Mouse (Mus musculus) olfactory bulb, adult 2 months (tissue): ENCODE measurements around the gene Cphx1. TPM values are rescaled to one million over a fixed set of nuclear protein-coding genes. Genes with fewer than 3 reads are reported as not detected.
"Not testable (repeated sequence)": the region's sequence is repeated elsewhere in the genome, so short reads cannot be mapped to it uniquely, and the experiment has no call there.

Experiments used
- H3K27ac ChIP-seq: fragments of 200-500 bp; 2 replicates; pipeline ENCODE4 v1.5.1; 2012; ENCODE audit warnings: low read depth, low read length; ENCODE audit not compliant: insufficient read depth
- H3K4me1 ChIP-seq: fragments of 200-500 bp; 2 replicates; pipeline ENCODE4 v1.6.1; 2012; ENCODE audit warnings: low read length; ENCODE audit not compliant: control insufficient read depth, insufficient read depth
- H3K4me3 ChIP-seq: fragments of 200-500 bp; 2 replicates; pipeline ENCODE4 v1.5.1; 2012; ENCODE audit warnings: mild to moderate bottlenecking, low read depth, low read length, moderate library complexity; ENCODE audit not compliant: insufficient read depth
- WGBS: fragments of 180-500 bp; shearing (Covaris S2); methylation state at CpG from one replicate; pipeline ENCODE4 v1.1.7; 2018; 5-methylcytosine and 5-hydroxymethylcytosine counted together
- polyA plus RNA-seq: library from polyadenylated mRNA; stranded (reverse); fragments of >200 nt; gene quantifications from 2 replicates; pipeline ENCODE4 v1.2.4, GENCODE M21; 2012; ENCODE audit warnings: low replicate concordance; ENCODE audit not compliant: missing spikeins, insufficient read depth, insufficient read length

The Cphx1 gene
- not detected in 2 replicates for polyA plus RNA-seq

GRCm38 (mm10) chr14:25938004-25938403, at the start of gene Cphx1:
TSS of gene Cphx1 (plus strand) at chr14:25938304.
- not testable (repeated sequence) for H3K27ac ChIP-seq, H3K4me3 ChIP-seq, H3K4me1 ChIP-seq
- no CpG with 5 or more reads among the region's 8 CpGs for WGBS

GRCm38 (mm10) chr14:25894566-25894965, 43.5 kb upstream of the Cphx1 start:
- H3K4me3 ChIP-seq, H3K4me1 ChIP-seq, H3K27ac ChIP-seq: not testable (repeated sequence)
- WGBS: no CpG with 5 or more reads among the region's 3 CpGs

DNA sequence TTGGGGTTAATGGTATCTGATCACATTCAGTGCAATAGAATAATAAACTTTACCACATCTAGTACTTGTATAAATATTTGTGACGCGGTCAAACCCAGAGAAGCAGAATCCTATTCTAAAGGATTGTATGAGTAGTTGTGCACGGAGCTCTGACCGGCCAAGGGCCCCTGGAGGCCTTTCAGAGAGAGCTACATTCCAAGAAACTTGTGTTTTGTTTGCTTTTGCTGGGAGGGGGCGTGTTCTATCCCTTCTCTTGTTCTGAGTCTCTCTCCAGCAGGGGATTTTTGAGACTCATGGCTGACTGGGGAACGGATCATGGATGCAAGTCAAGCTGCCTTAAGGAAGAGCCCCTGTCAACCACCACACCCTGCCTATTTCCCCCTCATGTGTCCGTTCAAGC, 42.4 kb upstream of the Cphx1 start:
- WGBS: no CpG with 5 or more reads among the region's 7 CpGs
- H3K4me1 ChIP-seq, H3K4me3 ChIP-seq, H3K27ac ChIP-seq: not testable (repeated sequence)

- not testable (repeated sequence) for H3K4me1 ChIP-seq, H3K27ac ChIP-seq, H3K4me3 ChIP-seq
- no CpG with 5 or more reads among the region's 10 CpGs for WGBS
These were observed 35.1 kb upstream of the Cphx1 start, which contains the start of gene Plac9a for GRCm38 (mm10) chr14:25903000-25903399. TSS of gene Plac9a (minus strand) at chr14:25903100.

- 18% methylated on average over 1 of the region's 5 CpGs for WGBS
These were observed 32.9 kb upstream of the Cphx1 start for GRCm38 (mm10) chr14:25905243-25905642.

DNA sequence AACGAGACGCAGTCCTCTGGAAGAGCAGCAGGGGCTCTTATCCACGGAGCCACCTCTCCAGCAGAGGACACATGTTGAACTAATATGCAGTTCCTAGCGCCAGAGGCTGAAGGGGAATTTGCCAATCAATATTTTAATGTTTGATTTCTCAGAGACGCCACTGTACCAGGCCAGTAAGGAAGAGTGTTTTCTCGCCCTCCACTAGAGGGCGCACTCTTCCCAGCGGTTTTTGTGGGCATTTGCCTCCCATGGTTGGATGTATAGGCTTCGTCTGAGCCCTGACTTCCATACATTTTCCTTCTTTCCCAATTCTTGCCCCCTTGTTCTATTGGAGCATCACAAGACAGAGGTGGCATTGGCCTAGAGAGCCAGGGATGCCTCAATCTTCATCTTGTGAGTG, 30.8 kb upstream of the Cphx1 start:
- not testable (repeated sequence) for H3K27ac ChIP-seq, H3K4me1 ChIP-seq, H3K4me3 ChIP-seq
- WGBS: no CpG with 5 or more reads among the region's 9 CpGs

More at GRCm38 (mm10) chr14:25905243-25905642, 32.9 kb upstream of the Cphx1 start:
- H3K4me3 ChIP-seq, H3K4me1 ChIP-seq, H3K27ac ChIP-seq: not testable (repeated sequence)

- not testable (repeated sequence) for H3K4me3 ChIP-seq, H3K4me1 ChIP-seq, H3K27ac ChIP-seq
- WGBS: no CpG with 5 or more reads among the region's 8 CpGs
These were observed 29.1 kb upstream of the Cphx1 start for GRCm38 (mm10) chr14:25908976-25909375.

DNA sequence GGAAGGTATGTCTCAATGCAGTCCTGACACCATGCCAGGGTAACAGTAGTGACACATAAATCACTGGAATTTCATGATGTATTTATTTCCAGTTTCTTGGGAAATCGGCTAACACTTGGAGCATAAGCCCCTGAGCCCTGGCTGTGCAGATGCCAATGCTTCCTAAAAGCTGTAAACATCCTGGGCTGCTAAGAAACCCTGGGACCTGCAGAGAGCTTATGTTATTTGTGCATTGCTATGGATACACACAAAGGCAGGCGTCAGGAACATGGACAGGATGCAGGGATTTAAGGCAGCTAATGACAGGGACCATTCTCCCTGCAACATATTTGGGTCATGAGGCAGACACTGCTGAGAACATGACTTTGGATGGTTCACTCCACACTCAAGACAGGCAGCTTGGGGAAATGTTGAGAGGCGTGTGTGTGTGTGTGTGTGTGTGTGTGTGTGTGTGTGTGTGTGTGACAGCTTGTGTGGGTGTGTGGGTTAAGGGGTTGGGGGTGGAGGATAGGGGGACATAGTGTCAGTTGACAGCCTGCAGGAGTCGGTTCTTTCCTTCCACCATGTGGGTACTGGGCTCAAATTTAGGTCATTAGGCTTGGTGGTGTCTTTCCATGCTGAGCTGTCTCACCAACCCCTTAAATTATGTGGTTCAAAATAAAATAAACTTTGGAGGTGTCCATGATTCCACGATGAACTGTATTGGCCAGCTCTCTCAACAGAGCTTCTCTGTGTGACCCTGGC, 19.5 kb upstream of the Cphx1 start:
- H3K27ac ChIP-seq, H3K4me3 ChIP-seq, H3K4me1 ChIP-seq: not testable (repeated sequence)
- no CpG with 5 or more reads among the region's 5 CpGs for WGBS

DNA sequence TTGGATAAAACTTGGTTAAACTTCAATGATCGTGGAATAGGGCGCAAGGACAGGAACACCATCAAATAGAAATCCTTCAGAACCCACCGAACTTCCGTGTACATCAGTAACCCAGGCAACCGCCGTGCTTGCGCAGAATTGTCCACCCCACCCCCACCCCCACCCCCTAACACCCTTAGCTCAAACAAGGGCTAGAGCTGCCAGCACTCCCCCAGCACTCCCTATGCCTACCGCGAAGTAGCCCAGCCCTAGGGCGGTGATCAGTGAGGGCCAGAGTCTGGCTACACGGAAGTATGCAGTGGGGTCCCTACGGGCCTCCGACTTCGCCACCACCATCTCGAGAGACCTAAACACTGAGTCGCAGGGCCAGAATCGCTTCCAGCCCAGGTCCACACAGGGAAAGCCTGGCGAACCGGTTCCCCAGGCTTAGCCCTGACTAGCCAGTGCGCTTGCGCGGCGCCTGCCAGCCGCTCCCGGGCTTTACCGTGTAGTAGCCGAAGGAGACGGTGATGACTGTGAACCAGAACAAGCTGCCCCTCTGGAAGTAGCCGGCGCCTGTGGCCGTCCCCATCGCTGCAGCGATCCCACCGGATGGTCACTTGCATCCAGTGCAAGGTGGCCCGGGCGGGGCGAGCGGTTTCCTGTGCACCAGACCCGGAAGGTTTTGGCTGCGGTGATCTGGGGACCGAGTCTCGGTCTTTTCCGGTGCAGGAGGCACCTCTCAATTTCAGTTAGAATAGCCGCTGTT, 11.1 kb upstream of the Cphx1 start:
- H3K4me1 ChIP-seq, H3K4me3 ChIP-seq, H3K27ac ChIP-seq: not testable (repeated sequence)
- no CpG with 5 or more reads among the region's 44 CpGs for WGBS

GRCm38 (mm10) chr14:25927562-25927881, 10.6 kb upstream of the Cphx1 start, which contains the start of gene Tmem254a:
TSS of gene Tmem254a (minus strand) at chr14:25927672.
- not testable (repeated sequence) for H3K4me3 ChIP-seq, H3K4me1 ChIP-seq, H3K27ac ChIP-seq
- WGBS: no CpG with 5 or more reads among the region's 10 CpGs

DNA sequence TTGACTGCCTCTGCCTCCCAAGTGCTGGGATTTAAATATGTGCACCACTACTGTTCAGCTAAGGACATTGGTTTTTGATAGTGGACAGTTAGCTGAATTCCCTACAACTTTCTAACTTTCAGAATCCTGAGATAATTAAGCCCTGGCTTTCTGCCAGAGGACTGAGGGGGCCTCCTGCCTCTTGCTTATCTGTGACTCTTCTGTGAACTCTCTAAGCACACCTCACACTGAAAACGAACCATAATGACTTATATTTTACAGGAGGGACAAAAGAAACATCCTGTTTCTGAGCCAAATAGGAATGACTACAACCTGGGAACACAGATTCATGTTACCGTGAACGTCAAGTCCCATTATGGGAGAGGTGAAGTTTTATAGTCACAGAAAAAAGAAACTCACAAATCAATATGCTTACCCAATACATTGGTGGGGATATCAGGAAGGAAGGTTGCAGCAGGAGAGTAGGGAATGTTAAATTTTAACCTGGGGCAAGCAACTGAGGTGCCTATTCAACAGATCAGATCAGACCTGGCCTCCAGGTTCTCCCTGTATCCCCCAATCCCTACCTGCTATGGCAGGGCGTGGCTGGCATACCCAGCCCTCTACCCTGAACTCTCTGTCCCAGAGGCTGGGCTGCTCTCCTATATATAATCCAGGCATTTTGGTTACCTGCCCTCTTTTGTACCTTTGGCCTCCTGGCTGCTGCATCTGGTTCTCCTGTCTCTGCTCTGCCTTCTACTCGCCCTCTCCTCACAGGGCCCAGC, 1.1 kb upstream of the Cphx1 start:
- not testable (repeated sequence) for H3K27ac ChIP-seq, H3K4me1 ChIP-seq, H3K4me3 ChIP-seq
- no CpG with 5 or more reads among the region's 5 CpGs for WGBS

DNA sequence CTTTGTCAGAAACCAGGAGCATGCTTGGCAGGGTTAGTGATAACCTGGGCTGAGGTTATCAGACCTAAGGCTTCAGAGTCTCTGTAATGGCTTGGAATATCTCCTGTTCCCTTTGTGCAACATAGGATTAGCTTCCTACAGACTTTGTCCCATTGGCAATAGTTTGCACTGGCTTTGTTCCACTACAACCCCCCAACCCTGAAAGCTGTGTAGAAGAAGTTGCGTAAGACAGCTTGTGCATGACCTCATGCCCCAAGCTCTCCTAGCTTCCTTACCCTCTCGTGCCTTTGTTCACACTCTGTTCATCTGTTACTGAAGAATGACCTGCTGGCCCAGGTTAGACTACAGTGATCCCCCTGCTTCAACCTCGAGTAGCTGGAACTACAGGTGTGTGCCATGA, 19.8 kb downstream of the Cphx1 start:
- no CpG with 5 or more reads among the region's 3 CpGs for WGBS
- not testable (repeated sequence) for H3K27ac ChIP-seq, H3K4me1 ChIP-seq, H3K4me3 ChIP-seq

DNA sequence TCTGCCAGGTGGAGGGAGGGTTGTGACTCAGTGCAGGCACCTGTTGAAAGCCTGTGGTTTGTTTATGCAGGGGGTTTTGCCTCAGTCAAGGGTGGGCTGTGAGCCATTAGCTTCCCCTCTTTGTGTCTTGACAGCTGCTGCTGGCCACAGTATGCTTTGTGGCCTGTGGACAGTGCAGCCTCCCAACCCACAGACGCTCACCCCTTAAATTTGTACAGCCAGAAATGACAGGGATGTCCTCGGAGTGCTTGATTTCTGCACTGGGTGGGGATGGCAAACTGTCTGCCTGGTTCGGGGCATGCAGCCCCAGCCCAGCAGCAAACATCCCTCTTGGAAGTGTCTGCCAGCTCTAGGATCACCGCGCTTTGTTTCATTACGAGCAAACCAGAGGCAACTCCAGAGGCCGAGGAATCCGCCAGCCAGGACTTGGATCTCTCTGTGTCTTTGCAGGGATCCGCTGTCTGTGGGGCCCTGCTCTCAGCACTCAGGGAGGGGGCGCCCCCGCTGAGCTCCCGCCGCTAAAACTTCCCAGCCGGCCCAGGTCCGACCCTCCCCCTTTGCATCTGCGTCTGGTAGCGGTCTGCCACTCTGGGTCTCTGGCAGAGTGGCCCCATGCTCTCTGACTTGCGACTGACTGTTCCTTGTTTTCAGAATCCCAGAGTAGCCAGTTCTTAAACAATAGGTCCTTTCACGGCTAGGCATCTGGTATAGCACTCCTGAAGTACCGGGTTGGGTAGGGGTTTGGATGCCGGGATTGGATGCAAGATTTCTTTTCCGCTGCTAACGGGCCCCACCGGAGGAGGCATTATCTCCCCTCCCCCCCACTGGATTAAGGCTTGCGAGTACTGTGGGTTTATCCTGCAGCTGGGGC, 40.5 kb downstream of the Cphx1 start, which contains the start of gene Duxbl1:
TSS of gene Duxbl1 (plus strand) at position 207 of the 871 bp plus-strand sequence.
- WGBS: no CpG with 5 or more reads among the region's 25 CpGs
- H3K4me3 ChIP-seq: peak within 1 kb of the TSS; percentile 33
- H3K4me1 ChIP-seq, H3K27ac ChIP-seq: not testable (repeated sequence)
